Mouse (Mus musculus) monocyte, adult 5-6 weeks (primary cell): ENCODE data around the gene Camta2. TPM values are rescaled to one million over a fixed set of nuclear protein-coding genes. Genes with fewer than 3 reads are reported as not detected.

ENCODE experiments used
- ATAC-seq: fragments of 153-309, 156-312 bp; replicated peaks from 2 replicates; pipeline ENCODE4 v1.8.0; 2017; ENCODE audit warnings: mild to moderate bottlenecking; ENCODE audit not compliant: low TSS enrichment, insufficient number of reproducible peaks, severe bottlenecking, poor library complexity, low FRiP score
- total RNA-seq: library from RNA; stranded (forward); fragments of 200-1000, 200-491, 200-594 nt; gene quantifications from 3 replicates; pipeline ENCODE4 v1.2.3, GENCODE M21; 2017

The Camta2 gene
- total RNA-seq, 1 experiment from 2014 or later = 8.9 TPM

GRCm38 (mm10) chr11:70654198-70654922 lies 33.5 kb downstream of the Camta2 start, which contains the start of gene Pfn1:
TSS of gene Pfn1 (minus strand) at chr11:70654644.
- peak; percentile 38; the same call in 1 of the 2 replicates for ATAC-seq

DNA sequence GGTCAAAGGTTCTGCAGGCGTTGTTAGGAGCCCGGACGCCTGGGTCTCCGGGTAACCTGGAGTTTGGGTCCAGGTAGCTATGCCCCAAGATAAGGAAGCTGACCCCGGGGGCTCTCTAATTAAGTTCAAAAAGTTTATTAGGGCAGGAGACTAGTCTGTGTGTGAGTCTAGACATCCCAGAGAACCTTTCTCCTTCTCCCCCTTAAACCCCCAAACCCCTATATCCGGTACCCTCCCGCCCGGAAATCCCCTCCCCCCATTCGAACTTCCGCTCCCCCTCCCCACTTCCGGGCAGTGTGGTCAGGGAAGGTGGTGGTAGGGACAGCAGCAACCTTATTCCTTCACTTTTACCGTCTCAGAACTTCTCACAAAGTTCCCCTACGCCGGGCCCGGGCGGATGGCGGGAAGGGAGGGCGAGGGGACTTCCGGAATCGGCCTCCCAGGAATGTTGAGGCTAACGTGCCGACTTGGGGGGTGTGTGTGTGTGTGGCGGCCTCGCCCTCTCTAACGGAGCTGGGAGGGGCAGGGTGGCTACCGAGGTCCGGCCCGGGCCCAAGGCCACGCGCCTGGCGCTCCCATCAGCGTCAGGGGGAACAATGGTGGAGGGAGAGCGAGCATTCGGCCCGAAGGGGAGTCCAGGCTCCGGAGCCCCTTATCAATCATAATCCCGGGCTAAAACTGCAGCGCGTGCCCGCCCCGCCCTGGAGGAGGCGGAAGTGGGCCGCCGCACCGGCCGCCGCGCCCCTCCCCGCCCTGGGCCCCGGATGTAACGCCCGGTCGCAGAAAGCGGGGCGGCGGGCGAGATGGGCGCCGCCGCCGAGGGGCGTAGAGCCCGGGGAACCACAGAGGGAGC lies 34.3 kb downstream of the Camta2 start:
- no peak for ATAC-seq

DNA sequence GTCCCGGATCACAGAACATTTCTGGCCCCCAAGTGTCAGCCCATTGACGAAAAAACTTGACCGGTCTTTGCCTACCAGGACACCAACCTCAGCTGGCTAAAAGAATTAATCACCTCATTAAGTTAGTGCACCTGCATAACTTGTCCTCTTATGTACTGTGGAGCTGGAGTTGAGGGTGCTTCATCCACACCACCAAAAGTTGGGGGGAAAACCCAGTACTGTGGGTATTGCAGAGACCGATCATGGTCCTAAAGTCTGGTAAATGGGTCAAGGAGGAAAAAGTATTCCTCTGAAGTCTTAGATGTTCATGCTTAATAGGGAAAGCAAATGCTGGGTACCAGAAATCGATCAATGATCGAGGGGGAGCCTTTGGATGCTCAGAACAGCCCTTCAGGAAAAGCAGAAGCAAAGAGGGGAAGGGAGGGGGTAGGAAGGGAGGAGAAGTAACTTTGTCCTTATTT lies 35.0 kb downstream of the Camta2 start:
- no peak; the same call in 1 of the 2 replicates for ATAC-seq

GRCm38 (mm10) chr11:70652029-70652883 lies 35.6 kb downstream of the Camta2 start:
- no peak for ATAC-seq

- no peak for ATAC-seq
Measured at GRCm38 (mm10) chr11:70651391-70651790, 36.5 kb downstream of the Camta2 start.

- no peak for ATAC-seq
Measured at GRCm38 (mm10) chr11:70650322-70651175, 37.4 kb downstream of the Camta2 start.

GRCm38 (mm10) chr11:70649185-70649734 lies 38.6 kb downstream of the Camta2 start:
- no peak for ATAC-seq

GRCm38 (mm10) chr11:70648512-70648911 lies 39.4 kb downstream of the Camta2 start:
- ATAC-seq = no peak

DNA sequence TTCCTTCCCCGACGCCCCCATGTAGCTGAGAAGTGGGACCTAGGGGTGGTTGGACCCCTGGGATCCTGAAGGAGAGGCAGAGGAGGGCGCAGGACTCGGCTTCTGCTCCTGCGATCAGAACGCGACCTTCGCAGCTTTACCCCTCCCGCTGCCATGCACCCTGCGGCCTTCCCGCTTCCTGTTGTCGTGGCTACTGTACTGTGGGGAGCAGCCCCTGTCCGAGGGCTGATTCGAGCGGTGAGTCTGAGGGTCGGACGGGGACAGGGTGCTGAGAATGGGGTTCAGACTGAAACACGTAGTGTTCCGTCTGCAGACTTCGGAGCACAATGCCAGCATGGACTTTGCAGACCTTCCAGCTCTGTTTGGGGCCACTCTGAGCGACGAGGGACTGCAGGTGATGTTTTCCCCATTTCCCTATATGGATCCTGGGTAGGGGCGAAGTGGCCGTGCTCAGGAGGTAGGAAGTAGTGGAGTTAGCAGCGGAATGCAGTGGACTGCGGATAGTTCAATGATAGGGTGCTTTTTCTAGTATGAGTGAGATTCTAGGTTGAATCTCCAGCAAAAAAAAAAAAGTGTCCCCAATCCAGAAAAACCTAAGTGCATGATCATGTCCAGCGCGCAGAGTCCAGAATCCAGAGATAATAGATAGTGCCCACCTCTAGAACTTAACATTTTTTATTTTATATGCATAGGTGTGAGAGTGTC lies 40.0 kb downstream of the Camta2 start:
- no peak for ATAC-seq

DNA sequence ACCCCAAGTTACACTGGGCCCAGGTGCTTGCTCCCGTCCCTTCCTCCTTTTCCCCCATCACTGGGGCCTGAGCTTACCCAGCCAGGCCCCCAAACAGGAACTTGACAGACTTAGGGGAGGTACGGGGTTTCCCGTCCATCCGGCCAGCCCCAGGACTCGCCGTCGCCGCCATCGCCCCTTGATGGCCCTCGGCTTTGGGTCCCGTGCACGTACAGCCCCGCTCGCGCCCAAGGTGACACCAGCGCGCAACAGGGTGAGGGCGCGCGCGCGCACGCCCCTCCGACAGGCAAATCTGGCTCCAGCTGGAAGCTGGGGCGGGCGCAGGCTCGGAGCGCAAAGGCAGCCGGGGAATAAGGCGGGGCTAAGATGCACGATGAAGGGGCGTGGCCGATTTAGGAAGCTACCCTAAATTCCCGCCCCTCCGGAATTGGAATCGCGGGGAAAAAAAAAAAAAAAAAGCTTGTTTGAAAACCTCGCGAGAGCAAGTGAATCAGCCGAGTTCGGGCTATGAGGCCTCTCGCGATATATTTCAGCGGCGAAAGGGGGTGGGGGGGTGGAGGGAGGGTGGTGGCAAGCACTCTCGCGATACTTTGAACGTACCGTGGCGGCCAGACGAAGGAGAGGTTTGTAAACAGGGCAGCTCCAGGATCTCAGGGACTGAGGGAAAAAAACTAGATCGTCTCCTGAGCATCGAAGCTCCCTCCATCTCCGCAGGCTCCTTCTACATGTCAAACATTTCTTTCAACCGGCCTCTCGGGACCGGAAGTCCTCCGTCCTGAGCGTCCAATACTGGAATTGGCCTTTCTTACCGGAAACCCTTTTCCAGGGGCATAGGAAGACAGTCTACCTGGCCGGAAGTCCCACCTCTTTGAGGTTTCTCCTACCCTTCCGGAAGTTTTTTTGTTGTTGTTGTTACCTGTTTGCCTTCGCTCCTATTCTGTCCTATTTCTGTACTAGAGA lies 40.9 kb downstream of the Camta2 start, which contains the start of the genes Rnf167 and Slc25a11:
Rnf167 (plus strand) TSS at position 545 of the 960 bp plus-strand sequence.
Slc25a11 (minus strand) TSS at position 789 of the 960 bp plus-strand sequence.
- peak; percentile 76 for ATAC-seq

- ATAC-seq = no peak
Measured at GRCm38 (mm10) chr11:70646259-70646555, 41.7 kb downstream of the Camta2 start.

DNA sequence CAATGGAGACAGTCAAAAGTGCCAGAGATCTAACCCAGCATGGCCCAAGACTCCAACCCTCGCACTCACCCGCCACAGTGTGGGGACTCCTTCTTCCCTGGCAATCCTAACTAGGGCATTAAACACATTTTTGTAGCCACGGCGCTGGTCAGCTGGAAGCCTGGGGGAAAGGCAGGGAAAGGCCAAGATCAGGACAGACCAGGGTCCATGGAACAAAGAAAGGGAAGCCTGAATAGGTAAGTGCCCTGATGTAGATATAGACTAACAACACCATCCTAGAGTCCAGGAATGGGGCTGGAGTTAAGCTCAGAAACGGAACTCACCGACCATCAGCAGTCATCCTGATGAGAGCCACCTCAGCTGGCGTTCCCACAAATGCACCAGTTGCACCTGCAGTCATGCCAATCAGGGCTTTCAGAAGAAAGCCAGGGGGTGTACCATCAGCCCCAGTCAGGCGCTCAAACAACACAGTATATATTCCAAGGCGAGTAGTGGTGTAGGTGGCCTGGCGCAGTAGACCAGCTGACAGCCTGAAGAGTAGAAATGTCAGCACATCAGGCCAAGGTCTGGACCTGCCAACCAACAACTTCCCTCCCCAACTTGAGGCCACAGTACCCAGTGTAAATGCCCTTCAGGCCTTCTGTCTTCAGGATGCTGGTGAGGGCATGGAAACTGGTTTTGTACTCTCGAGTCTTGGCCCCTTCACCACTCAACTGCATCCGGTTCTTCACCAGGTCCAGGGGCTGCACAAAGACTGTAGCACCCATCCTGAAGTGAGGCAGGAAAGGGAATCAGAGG lies 42.2 kb downstream of the Camta2 start:
- no peak for ATAC-seq

- ATAC-seq = no peak
Measured at GRCm38 (mm10) chr11:70644564-70645103, 43.3 kb downstream of the Camta2 start.

GRCm38 (mm10) chr11:70643051-70643450 lies 44.9 kb downstream of the Camta2 start:
- ATAC-seq = no peak

DNA sequence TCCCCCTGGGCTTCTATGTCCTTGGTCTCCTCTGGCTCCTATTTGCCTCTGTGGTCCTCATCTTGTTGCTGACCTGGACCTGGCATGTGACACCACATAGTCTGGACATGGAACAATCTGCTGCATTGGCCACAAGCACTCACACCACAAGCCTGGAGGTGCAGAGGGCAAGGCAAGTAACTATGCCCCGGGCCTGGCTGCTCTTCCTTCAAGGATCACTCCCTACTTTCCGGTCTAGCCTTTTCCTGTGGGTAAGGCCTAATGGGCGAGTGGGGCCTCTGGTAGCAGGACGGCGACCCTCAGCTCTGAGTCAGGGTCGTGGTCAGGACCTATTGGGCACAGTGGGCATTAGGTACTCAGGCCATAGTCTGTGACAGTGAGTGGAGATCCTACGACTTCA lies 46.7 kb downstream of the Camta2 start:
- ATAC-seq = no peak
